Mouse (Mus musculus) MEL (cell line): ENCODE results near the gene Gm3238. TPM values are rescaled to one million over a fixed set of nuclear protein-coding genes. Genes with fewer than 3 reads are reported as not detected.

Experiments
- DNase-seq: peaks from one replicate; pipeline ENCODE4 v3.0.0; 2011; ENCODE audit warnings: low read depth, low spot score
- H3K27ac ChIP-seq: 2 replicates; pipeline ENCODE4 v1.5.1; 2012; ENCODE audit warnings: low read depth, mild to moderate bottlenecking, control low read depth, low read length, moderate library complexity; ENCODE audit not compliant: control insufficient read depth
- H3K27me3 ChIP-seq, 2 experiments: fragments of 150-350 bp in 1 of 2; sonication (generic) in 1 of 2; 2 replicates each; pipeline ENCODE4 v1.6.1; 2012; ENCODE audit warnings: low read length in 2 of 2, mild to moderate bottlenecking in 2 of 2, improper control_type of control experiment in 1 of 2, moderate library complexity in 1 of 2; ENCODE audit not compliant: insufficient read depth in 2 of 2, control insufficient read depth in 1 of 2
- H3K36me3 ChIP-seq, 2 experiments: 2 replicates each; pipeline ENCODE4 v1.6.1; 2012 to 2014; ENCODE audit warnings: low read length in 2 of 2, improper control_type of control experiment in 1 of 2, inconsistent platforms in 1 of 2, mild to moderate bottlenecking in 1 of 2; ENCODE audit not compliant: insufficient read depth in 2 of 2, control insufficient read depth in 1 of 2
- H3K4me1 ChIP-seq, 2 experiments: fragments of 150-350 bp in 1 of 2; sonication (generic) in 1 of 2; 2 replicates each; pipeline ENCODE4 v1.6.1; 2012; ENCODE audit warnings: low read length in 2 of 2, improper control_type of control experiment in 1 of 2, mild to moderate bottlenecking in 1 of 2; ENCODE audit not compliant: insufficient read depth in 2 of 2, control insufficient read depth in 1 of 2
- H3K4me3 ChIP-seq, 2 experiments: fragments of 150-350 bp in 1 of 2; sonication (generic) in 1 of 2; 2 replicates each; pipeline ENCODE4 v1.5.1; 2012; ENCODE audit warnings: low read depth in 2 of 2, low read length in 2 of 2, mild to moderate bottlenecking in 2 of 2, moderate library complexity in 2 of 2, control low read depth in 1 of 2, improper control_type of control experiment in 1 of 2; ENCODE audit not compliant: control insufficient read depth in 1 of 2, insufficient read depth in 1 of 2
- H3K79me2 ChIP-seq: 2 replicates; pipeline ENCODE4 v1.6.1; 2012; ENCODE audit warnings: mild to moderate bottlenecking, low read length, moderate library complexity; ENCODE audit not compliant: control insufficient read depth, poor library complexity, insufficient read depth
- H3K9ac ChIP-seq: 2 replicates; pipeline ENCODE4 v1.6.1; 2012; ENCODE audit warnings: low read depth, mild to moderate bottlenecking, control low read depth, low read length, moderate library complexity; ENCODE audit not compliant: control insufficient read depth, poor library complexity, severe bottlenecking
- H3K9me3 ChIP-seq: fragments of 150-350 bp; sonication (generic); replicated peaks from 2 replicates; pipeline ENCODE4 v1.6.1; 2012; ENCODE audit warnings: mild to moderate bottlenecking, low read length, improper control_type of control experiment, moderate library complexity; ENCODE audit not compliant: insufficient read depth
- CHD1 ChIP-seq: IDR thresholded peaks from 2 replicates; pipeline ENCODE4 v1.6.1; 2012; ENCODE audit warnings: low read depth, mild to moderate bottlenecking, inconsistent platforms, low read length, improper control_type of control experiment
- CHD2 ChIP-seq: IDR thresholded peaks from 2 replicates; pipeline ENCODE4 v1.6.1; 2011; ENCODE audit warnings: low read length, improper control_type of control experiment
- CTCF ChIP-seq, 3 experiments: IDR thresholded peaks in 2 of 3; conservative IDR thresholded peaks in 1 of 3; 2 replicates each; pipeline ENCODE4 v1.5.1; 2011 to 2012; ENCODE audit warnings: low read length in 3 of 3, low read depth in 2 of 3, mild to moderate bottlenecking in 2 of 3, improper control_type of control experiment in 1 of 3, inconsistent platforms in 1 of 3, mixed read lengths in 1 of 3, moderate library complexity in 1 of 3; ENCODE audit not compliant: control insufficient read depth in 1 of 3, insufficient read depth in 1 of 3, poor library complexity in 1 of 3, severe bottlenecking in 1 of 3
- E2F4 ChIP-seq: IDR thresholded peaks from 2 replicates; pipeline ENCODE4 v1.6.1; 2011; ENCODE audit warnings: low read depth, low read length, improper control_type of control experiment, borderline replicate concordance
- EP300 ChIP-seq, 2 experiments: IDR thresholded peaks; 2 replicates each; pipeline ENCODE4 v1.6.1; 2011; ENCODE audit warnings: improper control_type of control experiment in 2 of 2, low read length in 2 of 2, low read depth in 1 of 2, mild to moderate bottlenecking in 1 of 2
- GABPA ChIP-seq: IDR thresholded peaks from 2 replicates; pipeline ENCODE4 v1.6.1; 2012; ENCODE audit warnings: low read depth, mild to moderate bottlenecking, inconsistent platforms, low read length, improper control_type of control experiment, moderate library complexity
- HCFC1 ChIP-seq: IDR thresholded peaks from 2 replicates; pipeline ENCODE4 v1.6.1; 2012; ENCODE audit warnings: low read depth, mild to moderate bottlenecking, inconsistent platforms, low read length, improper control_type of control experiment, moderate library complexity
- JUND ChIP-seq: IDR thresholded peaks from 2 replicates; pipeline ENCODE4 v1.6.1; 2011; ENCODE audit warnings: low read depth, mild to moderate bottlenecking, improper control_type of control experiment, low read length
- KAT2A ChIP-seq: conservative IDR thresholded peaks from 2 replicates; pipeline ENCODE4 v1.6.1; 2012; ENCODE audit warnings: low read depth, low read length, improper control_type of control experiment, inconsistent platforms
- MAZ ChIP-seq: IDR thresholded peaks from 2 replicates; pipeline ENCODE4 v1.6.1; 2012; ENCODE audit warnings: low read depth, mild to moderate bottlenecking, inconsistent platforms, low read length, improper control_type of control experiment
- MEF2A ChIP-seq: IDR thresholded peaks from 2 replicates; pipeline ENCODE4 v1.6.1; 2014; ENCODE audit warnings: low read depth, mild to moderate bottlenecking, inconsistent platforms, low read length, improper control_type of control experiment; ENCODE audit not compliant: poor library complexity, insufficient replicate concordance, severe bottlenecking; ENCODE audit errors: extremely low read depth
- MXI1 ChIP-seq: IDR thresholded peaks from 2 replicates; pipeline ENCODE4 v1.6.1; 2011; ENCODE audit warnings: mild to moderate bottlenecking, low read depth, low read length, improper control_type of control experiment
- MYC ChIP-seq: IDR thresholded peaks from 2 replicates; pipeline ENCODE4 v1.6.1; 2011; ENCODE audit warnings: low read depth, mild to moderate bottlenecking, low read length, improper control_type of control experiment, moderate library complexity
- NELFE ChIP-seq: IDR thresholded peaks from 2 replicates; pipeline ENCODE4 v1.6.1; 2011; ENCODE audit warnings: low read depth, low read length, improper control_type of control experiment
- NRF1 ChIP-seq: IDR thresholded peaks from 2 replicates; pipeline ENCODE4 v1.6.1; 2014; ENCODE audit warnings: low read depth, mild to moderate bottlenecking, inconsistent platforms, low read length, improper control_type of control experiment, moderate library complexity; ENCODE audit not compliant: poor library complexity, insufficient read depth, severe bottlenecking
- POLR2AphosphoS2 ChIP-seq: IDR thresholded peaks from 2 replicates; pipeline ENCODE4 v1.6.1; 2011; ENCODE audit warnings: low read length, improper control_type of control experiment
- RAD21 ChIP-seq: IDR thresholded peaks from 2 replicates; pipeline ENCODE4 v1.6.1; 2011; ENCODE audit warnings: mild to moderate bottlenecking, low read depth, low read length, improper control_type of control experiment
- SIN3A ChIP-seq: IDR thresholded peaks from 2 replicates; pipeline ENCODE4 v1.6.1; 2012; ENCODE audit warnings: low read length, improper control_type of control experiment, inconsistent platforms
- SMC3 ChIP-seq: IDR thresholded peaks from 2 replicates; pipeline ENCODE4 v1.6.1; 2011; ENCODE audit warnings: low read depth, low read length, improper control_type of control experiment
- TAL1 ChIP-seq: IDR thresholded peaks from 2 replicates; pipeline ENCODE4 v1.6.1; 2012; ENCODE audit warnings: mild to moderate bottlenecking, inconsistent platforms, low read length, moderate library complexity, mixed read lengths
- TBP ChIP-seq: IDR thresholded peaks from 2 replicates; pipeline ENCODE4 v1.8.0; 2011; ENCODE audit warnings: low read depth, low read length, improper control_type of control experiment
- TCF12 ChIP-seq: IDR thresholded peaks from 2 replicates; pipeline ENCODE4 v1.6.1; 2014; ENCODE audit warnings: low read depth, mild to moderate bottlenecking, inconsistent platforms, low read length, improper control_type of control experiment, moderate library complexity
- UBTF ChIP-seq: IDR thresholded peaks from 2 replicates; pipeline ENCODE4 v1.6.1; 2012; ENCODE audit warnings: low read depth, mild to moderate bottlenecking, inconsistent platforms, low read length, improper control_type of control experiment, moderate library complexity, borderline replicate concordance; ENCODE audit not compliant: insufficient read depth
- USF1 ChIP-seq: IDR thresholded peaks from 2 replicates; pipeline ENCODE4 v1.6.1; 2014; ENCODE audit warnings: low read depth, mild to moderate bottlenecking, inconsistent platforms, low read length, improper control_type of control experiment, moderate library complexity
- ZC3H11A ChIP-seq: IDR thresholded peaks from 2 replicates; pipeline ENCODE4 v1.6.1; 2012; ENCODE audit warnings: low read depth, mild to moderate bottlenecking, inconsistent platforms, low read length, improper control_type of control experiment
- ZKSCAN1 ChIP-seq: IDR thresholded peaks from 2 replicates; pipeline ENCODE4 v1.6.1; 2012; ENCODE audit warnings: low read depth, mild to moderate bottlenecking, inconsistent platforms, low read length, improper control_type of control experiment, moderate library complexity
- ZMIZ1 ChIP-seq: IDR thresholded peaks from 2 replicates; pipeline ENCODE4 v1.6.1; 2012; ENCODE audit warnings: low read depth, mild to moderate bottlenecking, inconsistent platforms, low read length, improper control_type of control experiment, moderate library complexity
- polyA plus RNA-seq, 2 experiments: library from polyadenylated mRNA; stranded (reverse) in 1 of 2; unstranded in 1 of 2; fragments of >175 nt in 1 of 2; fragments of >200 nt in 1 of 2; gene quantifications; 2 replicates each; pipeline versions ENCODE4 v1.2.1 to v1.2.4; 2012; ENCODE audit warnings: low replicate concordance in 2 of 2, low read depth in 1 of 2; ENCODE audit not compliant: insufficient read length in 2 of 2, insufficient read depth in 1 of 2, missing spikeins in 1 of 2
- total RNA-seq: library from RNA; depleted of rRNA; stranded (reverse); fragments of 300-350 nt; gene quantifications from 2 replicates; pipeline ENCODE4 v1.2.3, GENCODE M21; 2012

Gene Gm3238
- total and polyA plus RNA-seq, 3 experiments = not detected

DNA sequence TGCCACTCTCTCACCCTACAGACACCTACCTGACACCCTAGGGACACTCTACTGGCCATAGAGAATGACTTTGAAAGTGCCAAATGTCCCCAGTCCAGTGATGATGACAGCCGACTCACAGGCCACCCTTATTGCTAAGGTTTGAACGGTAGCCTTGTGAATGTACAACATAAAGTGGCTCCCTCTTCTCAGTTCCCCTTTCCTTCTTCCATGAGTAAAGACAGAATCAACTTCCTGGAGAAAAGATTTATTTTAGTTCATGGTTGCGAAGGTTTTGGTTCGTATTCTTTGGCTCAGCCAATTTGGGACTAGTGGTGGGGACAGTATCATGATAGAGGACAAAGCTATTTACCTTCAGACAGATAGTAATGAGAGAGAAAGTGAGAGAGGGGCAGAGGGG lies 32.2 kb downstream of the Gm3238 start:
- DNase-seq = no peak
- H3K4me3 ChIP-seq = no peak overlapping the region
- H3K79me2 ChIP-seq = no peaks in the 10 kb centered on the region
- no peaks in the 10 kb centered on the region for H3K9me3 ChIP-seq
- H3K36me3 ChIP-seq = no peaks in the 10 kb centered on the region
- no peak overlapping the region for H3K27ac ChIP-seq
- no peaks in the 10 kb centered on the region for H3K4me1 ChIP-seq
- TF ChIP-seq POLR2AphosphoS2 = no peak
- H3K9ac ChIP-seq = no peak overlapping the region
- peaks cover 4 to 10% of the 10 kb centered on the region in 2 experiments for H3K27me3 ChIP-seq

DNA sequence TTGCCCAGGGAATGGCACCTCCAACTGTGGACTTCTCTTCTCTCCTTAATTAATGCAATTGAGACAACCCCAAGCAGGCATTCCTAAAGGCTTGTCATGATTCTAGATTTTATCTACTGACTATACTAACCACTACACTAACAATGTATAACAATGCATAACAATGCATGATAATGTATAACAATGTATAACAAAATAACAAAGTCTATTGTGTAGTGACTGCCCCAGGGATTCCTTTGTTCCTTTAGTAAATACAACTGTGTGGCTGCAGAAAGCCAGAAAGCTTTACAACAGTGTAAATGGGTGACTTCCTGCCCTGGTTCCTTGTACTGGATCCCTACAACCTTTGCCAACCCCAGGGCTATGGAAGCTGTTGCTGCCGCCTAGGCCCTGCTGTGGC lies 35.2 kb downstream of the Gm3238 start:
- no peak for TF ChIP-seq UBTF
- TF ChIP-seq ZKSCAN1 = no peak
- no peak for TF ChIP-seq SIN3A
- no peak for TF ChIP-seq USF1
- no peak for TF ChIP-seq ZMIZ1
- no peak for TF ChIP-seq JUND
- no peak for DNase-seq
- Histone ChIP-seq H3K36me3 (no peaks in the 10 kb centered on the region), H3K9ac (no peak overlapping the region), H3K27me3 (peaks cover 5 to 12% of the 10 kb centered on the region in 2 experiments), H3K4me3 (no peak overlapping the region), H3K4me1 (no peaks in the 10 kb centered on the region), H3K27ac (no peak overlapping the region), H3K79me2 (no peaks in the 10 kb centered on the region), H3K9me3 (no peaks in the 10 kb centered on the region)

DNA sequence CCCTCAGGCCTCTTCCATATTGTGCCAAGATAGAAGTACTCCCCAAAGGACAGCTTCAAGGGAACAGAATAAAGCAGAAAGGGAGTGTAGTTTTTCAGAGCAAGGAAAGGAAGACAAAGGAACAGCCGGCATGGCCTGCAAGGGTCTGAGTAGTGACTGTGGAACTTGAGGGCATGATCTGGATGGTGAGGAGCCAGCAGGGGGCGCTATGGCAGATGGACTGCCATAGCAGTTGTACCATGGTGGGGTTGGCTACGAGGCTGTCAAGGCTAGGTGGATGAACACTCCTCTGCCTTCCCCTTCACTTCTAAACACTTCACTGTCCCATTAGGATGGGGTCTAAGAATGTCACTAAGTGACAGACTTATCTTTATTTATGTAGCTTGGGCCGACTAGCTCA lies 41.9 kb downstream of the Gm3238 start:
- H3K4me1 ChIP-seq = no peaks in the 10 kb centered on the region
- no peak overlapping the region for H3K27ac ChIP-seq
- H3K36me3 ChIP-seq = no peaks in the 10 kb centered on the region
- no peaks in the 10 kb centered on the region for H3K79me2 ChIP-seq
- TF ChIP-seq TCF12 (no peak), CHD1 (no peak), TAL1 (no peak), KAT2A (no peak), TBP (no peak), MYC (no peak), CHD2 (no peak), SIN3A (no peak), ZC3H11A (peak; percentile 17), NELFE (no peak), MXI1 (no peak), GABPA (no peak), E2F4 (no peak), HCFC1 (no peak), ZMIZ1 (no peak), CTCF (IDR thresholded peaks at IDR 0.05 in 2 of 3, conservative IDR thresholded peaks at IDR 0.05 in 1 of 3; ENCODE audit: control insufficient read depth in 1 of 3, insufficient read depth in 1 of 3, low read depth in 2 of 3, low read length in 3 of 3, poor library complexity in 1 of 3, severe bottlenecking in 1 of 3) (peak; percentile 74 to 91 (median 88)), UBTF (no peak), SMC3 (peak; percentile 62), NRF1 (no peak), MAZ (no peak), ZKSCAN1 (no peak), EP300 (IDR thresholded peaks at IDR 0.05; ENCODE audit: low read depth in 1 of 2, low read length in 2 of 2) (no peak), MEF2A (no peak), RAD21 (peak; percentile 26)
- no peak overlapping the region for H3K9ac ChIP-seq
- no peak overlapping the region for H3K4me3 ChIP-seq
- peaks cover 5 to 10% of the 10 kb centered on the region in 2 experiments for H3K27me3 ChIP-seq
- peak; percentile 51 for DNase-seq
- H3K9me3 ChIP-seq = no peaks in the 10 kb centered on the region
